Mouse (Mus musculus): ENCODE data around the gene Adamtsl3. TPM values are rescaled to one million over a fixed set of nuclear protein-coding genes. Genes with fewer than 3 reads are reported as not detected.
"Not testable (repeated sequence)": the region's sequence is repeated elsewhere in the genome, so short reads cannot be mapped to it uniquely, and the experiment has no call there.

Adamtsl3 gene
- polyA plus RNA-seq, 1 experiment from 2014 or later: 1.8 TPM

DNA sequence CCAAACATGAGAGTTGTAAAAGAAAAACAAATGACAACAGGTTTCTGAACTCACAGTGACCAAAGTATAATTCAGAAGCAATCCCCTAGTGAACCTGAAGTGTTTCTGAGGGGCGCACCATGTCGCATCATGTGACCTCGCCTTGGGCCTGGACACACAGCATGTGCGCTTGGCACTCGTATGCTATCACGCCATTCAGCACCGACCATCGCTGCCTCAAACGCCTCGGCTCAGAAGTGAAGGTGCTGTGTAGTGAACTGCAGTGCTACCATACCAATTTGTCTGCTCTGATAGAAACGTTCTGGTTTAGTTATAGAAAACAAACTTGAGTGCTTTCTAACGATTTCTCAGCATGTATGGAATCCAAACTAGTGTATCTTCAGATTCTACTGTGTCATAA, 59.7 kb downstream of the Adamtsl3 start:
- no peak overlapping the region for H3K9ac ChIP-seq (replicated peaks)
- H3K27me3 ChIP-seq (replicated peaks): no peaks in the 10 kb centered on the region
- no peak overlapping the region for H3K27ac ChIP-seq (replicated peaks)
- H3K4me2 ChIP-seq: no peak overlapping the region
- H3K4me3 ChIP-seq (replicated peaks): no peak overlapping the region
- WGBS: 60% methylated on average over 12 of the region's 12 CpGs
- no peak for ATAC-seq (ENCODE audit: low FRiP score)
- no peaks in the 10 kb centered on the region for H3K9me3 ChIP-seq (replicated peaks)
- no peaks in the 10 kb centered on the region for H3K36me3 ChIP-seq
- H3K4me1 ChIP-seq: peaks cover 9% of the 10 kb centered on the region; the same call in 1 of the 2 replicates

DNA sequence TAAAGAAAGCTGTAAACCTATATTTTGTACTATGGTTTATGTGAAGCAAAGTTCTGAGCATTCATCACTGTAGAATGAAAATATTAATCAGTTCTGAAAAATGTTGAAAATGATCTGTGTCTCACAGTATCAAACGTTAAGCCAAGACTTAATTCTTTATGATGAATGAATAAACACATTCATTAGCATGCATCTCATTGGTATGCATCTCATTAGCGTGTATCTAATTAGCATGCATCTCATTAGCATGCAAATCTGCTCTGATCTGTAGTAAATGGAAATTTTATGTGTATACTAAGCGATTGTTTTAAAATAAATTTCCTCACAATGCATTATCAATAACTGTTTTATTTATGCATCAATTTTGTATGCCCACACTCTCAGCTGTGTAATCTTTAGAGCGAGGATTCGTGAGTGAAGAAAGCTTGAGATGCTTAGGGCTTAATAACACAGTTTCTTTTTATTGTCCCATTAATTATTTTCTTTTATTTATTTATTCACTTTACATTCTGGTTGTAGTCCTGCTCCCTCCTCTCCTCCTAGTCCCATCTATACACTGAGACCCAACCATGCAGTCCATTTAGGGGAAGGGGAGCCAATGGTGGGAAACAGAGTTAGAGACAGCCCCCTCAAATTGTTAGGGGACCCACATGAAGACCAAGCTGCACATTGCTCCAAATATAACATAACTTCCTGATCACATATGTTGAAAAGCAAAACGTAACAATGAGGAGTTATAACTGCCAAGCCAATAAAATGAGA, 60.4 kb downstream of the Adamtsl3 start:
- Histone ChIP-seq H3K4me3 (replicated peaks) (no peak overlapping the region), H3K27ac (replicated peaks) (no peak overlapping the region), H3K9ac (replicated peaks) (no peak overlapping the region), H3K4me2 (no peak overlapping the region), H3K4me1 (peaks cover 9% of the 10 kb centered on the region; the same call in 1 of the 2 replicates), H3K36me3 (no peaks in the 10 kb centered on the region), H3K27me3 (replicated peaks) (no peaks in the 10 kb centered on the region), H3K9me3 (replicated peaks) (no peaks in the 10 kb centered on the region)
- no peak; the same call in 1 of the 2 replicates for ATAC-seq (ENCODE audit: low FRiP score)
- 36% methylated on average over 6 of the region's 6 CpGs for WGBS

DNA sequence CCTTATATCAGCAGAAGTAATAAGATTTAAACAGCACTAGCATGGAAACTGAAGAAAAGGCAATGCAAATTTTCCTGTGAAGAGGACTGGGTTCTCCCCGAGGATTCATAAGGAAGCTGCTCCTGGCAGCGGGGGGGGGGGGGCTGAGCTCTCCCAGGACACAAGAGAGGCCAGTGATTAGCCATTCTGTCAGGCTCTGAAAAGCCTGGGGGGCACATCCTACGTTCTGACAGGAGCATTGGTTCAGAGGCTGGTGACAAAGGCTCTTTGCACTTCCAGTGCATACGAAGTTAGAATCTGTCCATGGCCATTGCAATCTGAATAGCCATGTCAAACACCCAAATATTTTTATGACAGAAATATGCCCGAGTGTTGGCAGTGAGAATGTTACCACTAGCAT, 61.4 kb downstream of the Adamtsl3 start:
- H3K9me3 ChIP-seq (replicated peaks): no peaks in the 10 kb centered on the region
- peaks cover 9% of the 10 kb centered on the region; the same call in 1 of the 2 replicates for H3K4me1 ChIP-seq
- no peak for ATAC-seq (ENCODE audit: low FRiP score)
- no peak overlapping the region for H3K27ac ChIP-seq (replicated peaks)
- WGBS: 19% methylated on average over 4 of the region's 5 CpGs
- no peaks in the 10 kb centered on the region for H3K27me3 ChIP-seq (replicated peaks)
- H3K4me3 ChIP-seq (replicated peaks): no peak overlapping the region
- H3K36me3 ChIP-seq: no peaks in the 10 kb centered on the region
- H3K9ac ChIP-seq (replicated peaks): no peak overlapping the region
- H3K4me2 ChIP-seq: no peak overlapping the region

DNA sequence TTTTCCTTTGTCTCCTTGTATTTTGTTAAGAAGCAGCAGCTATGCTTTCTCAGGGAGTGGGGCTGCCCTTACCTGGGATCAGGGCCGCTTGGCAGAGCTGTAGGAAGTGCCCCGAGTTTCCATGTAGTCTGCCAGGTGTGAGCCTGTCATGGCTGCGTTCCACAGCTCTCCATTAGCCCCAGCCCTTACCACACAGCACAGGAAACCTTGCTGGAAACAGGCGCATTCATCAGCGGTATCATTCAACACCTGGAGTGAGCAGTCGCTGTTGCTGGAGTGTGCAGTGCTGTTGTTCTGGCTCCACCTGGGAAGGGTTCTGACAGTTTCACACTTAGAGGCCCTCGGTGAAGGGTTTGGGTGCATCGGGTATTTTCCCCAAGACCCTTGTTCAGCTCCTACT, 62.1 kb downstream of the Adamtsl3 start:
- no peak for ATAC-seq (ENCODE audit: low FRiP score)
- Histone ChIP-seq H3K9ac (replicated peaks) (no peak overlapping the region), H3K4me1 (peaks cover 9% of the 10 kb centered on the region; the same call in 1 of the 2 replicates), H3K4me3 (replicated peaks) (no peak overlapping the region), H3K27me3 (replicated peaks) (no peaks in the 10 kb centered on the region), H3K27ac (replicated peaks) (no peak overlapping the region), H3K36me3 (no peaks in the 10 kb centered on the region), H3K9me3 (replicated peaks) (no peaks in the 10 kb centered on the region), H3K4me2 (no peak overlapping the region)
- 82% methylated on average over 8 of the region's 8 CpGs for WGBS

DNA sequence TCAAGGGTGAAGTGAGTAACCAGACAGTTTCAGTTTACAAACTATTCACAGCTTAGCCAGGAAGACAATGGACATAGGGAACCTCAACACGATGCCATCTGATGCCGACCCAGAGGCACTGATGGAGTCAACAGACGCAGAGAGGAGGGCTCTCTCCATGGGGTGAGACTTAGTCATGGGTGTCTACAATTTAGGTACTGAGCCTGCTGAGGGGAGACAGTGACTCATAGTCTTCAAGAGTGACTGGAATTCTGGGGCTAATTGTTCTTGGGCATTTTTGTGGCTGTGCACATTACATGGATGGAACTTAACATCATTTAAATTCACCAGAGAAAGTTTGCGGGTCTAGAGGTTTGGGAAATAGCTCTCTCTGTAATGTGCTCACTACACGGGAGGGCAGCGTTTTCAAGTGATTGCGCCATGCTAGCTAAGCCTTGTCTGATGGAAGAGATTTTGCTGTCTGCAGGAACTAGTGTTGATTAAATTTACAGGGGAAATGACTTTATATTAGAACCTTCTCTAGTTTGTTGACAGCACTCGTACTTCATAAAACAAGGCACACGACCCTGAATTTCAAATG, 70.1 kb downstream of the Adamtsl3 start:
- Histone ChIP-seq H3K4me1 (no peaks in the 10 kb centered on the region), H3K27ac (replicated peaks) (no peak overlapping the region), H3K27me3 (replicated peaks) (no peaks in the 10 kb centered on the region), H3K36me3 (no peaks in the 10 kb centered on the region), H3K4me3 (replicated peaks) (no peak overlapping the region), H3K9ac (replicated peaks) (no peak overlapping the region), H3K9me3 (replicated peaks) (no peaks in the 10 kb centered on the region), H3K4me2 (no peak overlapping the region)
- no peak for ATAC-seq (ENCODE audit: low FRiP score)
- 83% methylated on average over 9 of the region's 9 CpGs for WGBS

DNA sequence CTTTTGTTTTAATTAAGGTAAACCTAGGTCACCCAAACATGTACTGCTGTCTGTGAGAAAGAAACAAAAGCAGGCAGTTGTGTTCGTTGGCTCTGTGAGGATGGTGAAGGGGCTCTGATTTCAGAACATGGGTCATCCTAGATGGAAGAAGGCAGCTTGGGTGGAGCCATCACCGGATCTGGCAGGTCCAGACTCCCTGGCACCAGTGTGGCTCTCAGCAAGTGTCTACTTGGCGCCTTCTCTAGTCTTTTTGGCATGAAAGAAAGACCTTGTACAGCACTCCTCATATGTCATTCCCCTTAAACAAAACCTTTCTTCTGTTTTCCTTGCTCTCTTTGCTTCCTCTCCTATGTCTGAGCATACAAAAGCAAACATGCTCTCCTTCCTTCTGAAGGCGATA, 75.5 kb downstream of the Adamtsl3 start:
- H3K36me3 ChIP-seq: no peaks in the 10 kb centered on the region
- no peak overlapping the region for H3K27ac ChIP-seq (replicated peaks)
- H3K9ac ChIP-seq (replicated peaks): no peak overlapping the region
- no peaks in the 10 kb centered on the region for H3K9me3 ChIP-seq (replicated peaks)
- no peak for ATAC-seq (ENCODE audit: low FRiP score)
- H3K27me3 ChIP-seq (replicated peaks): no peaks in the 10 kb centered on the region
- H3K4me2 ChIP-seq: no peak overlapping the region
- WGBS: 80% methylated on average over 4 of the region's 4 CpGs
- no peaks in the 10 kb centered on the region for H3K4me1 ChIP-seq
- no peak overlapping the region for H3K4me3 ChIP-seq (replicated peaks)

DNA sequence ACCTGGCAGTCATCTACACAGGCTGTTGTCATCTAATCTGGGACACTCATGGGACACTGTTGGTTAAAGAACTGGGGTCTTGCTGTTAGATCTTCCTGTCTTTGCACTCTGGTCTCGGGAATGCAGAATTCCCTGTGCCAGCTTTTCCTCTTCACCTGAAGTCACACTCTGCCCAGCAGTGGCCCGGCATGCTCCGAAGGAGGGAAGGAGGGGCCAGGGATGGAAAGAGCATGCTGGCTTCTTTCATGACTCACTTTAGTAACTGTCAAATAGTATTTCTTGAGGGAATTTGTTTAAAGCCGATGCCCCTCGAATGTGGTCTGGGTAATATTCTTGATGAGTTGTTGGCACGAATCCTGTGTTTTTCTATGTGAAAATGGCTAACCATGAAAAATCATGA, 81.2 kb downstream of the Adamtsl3 start:
- Histone ChIP-seq H3K4me1 (no peaks in the 10 kb centered on the region), H3K9ac (replicated peaks) (no peak overlapping the region), H3K4me2 (no peak overlapping the region), H3K27ac (replicated peaks) (no peak overlapping the region), H3K4me3 (replicated peaks) (no peak overlapping the region), H3K36me3 (no peaks in the 10 kb centered on the region), H3K27me3 (replicated peaks) (no peaks in the 10 kb centered on the region), H3K9me3 (replicated peaks) (no peaks in the 10 kb centered on the region)
- 89% methylated on average over 6 of the region's 6 CpGs for WGBS
- no peak for ATAC-seq (ENCODE audit: low FRiP score)

DNA sequence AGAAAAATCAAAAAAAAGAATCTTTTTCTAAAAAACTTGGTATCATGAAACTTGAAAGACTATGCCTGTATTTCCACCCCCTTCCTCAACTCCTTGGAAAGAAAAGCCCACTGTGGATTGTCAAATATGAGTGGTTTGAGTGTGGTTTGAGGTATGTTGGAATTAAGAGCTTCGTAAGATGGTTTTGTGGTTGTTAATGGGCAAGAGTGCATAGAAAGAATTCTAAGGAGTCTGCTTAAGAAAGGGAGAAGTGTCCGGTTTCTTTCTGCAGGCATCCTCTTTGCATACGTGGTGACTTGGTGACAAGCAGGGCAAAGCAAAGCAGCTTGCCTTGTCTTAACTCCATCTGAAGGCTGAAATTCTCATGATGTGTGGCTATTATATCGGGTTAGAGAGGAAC, 81.6 kb downstream of the Adamtsl3 start:
- ATAC-seq (ENCODE audit: low FRiP score): no peak
- Histone ChIP-seq H3K4me3 (replicated peaks) (no peak overlapping the region), H3K27me3 (replicated peaks) (no peaks in the 10 kb centered on the region), H3K9ac (replicated peaks) (no peak overlapping the region), H3K9me3 (replicated peaks) (no peaks in the 10 kb centered on the region), H3K4me1 (peaks cover 3% of the 10 kb centered on the region; the same call in 1 of the 2 replicates), H3K27ac (replicated peaks) (no peak overlapping the region), H3K4me2 (no peak overlapping the region), H3K36me3 (no peaks in the 10 kb centered on the region)
- WGBS: 85% methylated on average over 4 of the region's 4 CpGs

DNA sequence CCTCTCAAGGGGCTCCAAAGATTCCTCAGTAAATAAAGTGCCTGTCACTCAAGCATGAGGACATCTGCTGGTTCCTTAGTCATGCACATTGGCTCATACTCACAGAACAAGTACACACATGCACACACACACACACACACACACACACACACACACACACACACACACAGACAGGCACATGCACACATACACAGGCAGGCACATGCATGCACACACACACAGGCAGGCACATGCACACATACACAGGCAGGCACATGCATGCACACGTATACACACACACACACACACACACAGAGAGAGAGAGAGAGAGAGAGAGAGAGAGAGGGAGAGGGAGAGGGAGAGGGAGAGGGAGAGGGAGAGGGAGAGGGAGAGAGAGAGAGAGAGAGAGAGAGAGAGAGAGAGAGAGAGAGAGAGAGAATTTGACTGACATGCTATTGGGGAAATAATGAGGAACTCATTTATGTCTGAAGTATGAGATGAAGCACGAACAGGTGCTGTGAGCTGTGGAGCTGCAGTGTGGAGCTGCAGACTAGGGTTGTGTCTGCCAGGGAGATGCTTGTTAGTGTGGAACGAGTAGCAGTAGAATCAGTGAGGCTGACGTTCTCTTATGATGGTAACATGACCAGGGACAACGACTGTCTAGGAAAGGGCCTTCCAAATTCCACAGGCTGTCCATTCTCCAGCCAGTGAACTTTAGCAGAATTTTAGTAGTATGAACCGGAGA, 85.0 kb downstream of the Adamtsl3 start:
- H3K4me2 ChIP-seq; H3K4me3 ChIP-seq (replicated peaks); H3K36me3 ChIP-seq; H3K27ac ChIP-seq (replicated peaks); H3K9ac ChIP-seq (replicated peaks); H3K27me3 ChIP-seq (replicated peaks); H3K4me1 ChIP-seq; ATAC-seq (ENCODE audit: low FRiP score); H3K9me3 ChIP-seq (replicated peaks): not testable (repeated sequence)
- WGBS: 73% methylated on average over 5 of the region's 6 CpGs

DNA sequence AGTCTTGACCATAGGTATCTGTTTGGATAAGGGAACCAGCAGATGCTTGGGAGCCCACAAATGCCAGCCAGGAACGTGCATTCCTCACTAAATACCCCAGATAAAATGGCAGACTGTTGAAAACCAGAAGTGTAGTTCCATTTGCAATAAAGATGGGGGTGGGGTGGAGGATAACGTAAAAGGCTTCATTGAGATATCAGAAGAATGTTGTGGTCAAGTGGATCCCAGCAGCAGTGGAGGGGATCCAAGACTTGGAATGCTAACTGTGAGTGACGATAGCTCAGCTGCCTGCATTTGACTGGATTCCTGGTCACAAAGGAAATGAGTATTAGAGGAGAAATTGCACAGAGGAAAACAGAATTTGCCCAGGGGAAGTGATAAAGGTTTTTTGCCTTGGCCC, 87.1 kb downstream of the Adamtsl3 start:
- Histone ChIP-seq H3K4me3 (replicated peaks) (no peak overlapping the region), H3K36me3 (no peaks in the 10 kb centered on the region), H3K9me3 (replicated peaks) (no peaks in the 10 kb centered on the region), H3K9ac (replicated peaks) (no peak overlapping the region), H3K27ac (replicated peaks) (no peak overlapping the region), H3K4me1 (peaks cover 4% of the 10 kb centered on the region; the same call in 1 of the 2 replicates), H3K27me3 (replicated peaks) (no peaks in the 10 kb centered on the region), H3K4me2 (no peak overlapping the region)
- ATAC-seq (ENCODE audit: low FRiP score): no peak
- 76% methylated on average over 3 of the region's 3 CpGs for WGBS

DNA sequence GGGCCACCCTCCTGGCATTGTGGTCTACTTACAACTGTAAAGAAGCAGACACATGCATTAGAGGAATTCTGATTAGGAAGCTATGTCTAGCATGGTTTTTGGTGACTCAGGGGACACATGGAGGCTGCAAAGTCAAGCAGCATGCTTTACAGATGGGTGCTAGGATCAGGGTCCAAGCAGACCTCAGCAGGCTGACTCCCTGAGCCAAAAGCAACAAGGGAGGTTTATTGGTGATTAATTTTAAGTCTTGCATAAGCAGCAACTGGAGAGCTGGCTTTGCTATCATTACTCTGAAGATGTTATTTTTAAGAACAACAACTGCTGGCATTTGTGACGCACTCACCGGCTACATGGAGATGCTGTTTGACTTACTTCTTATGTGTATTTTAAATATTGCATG, 88.1 kb downstream of the Adamtsl3 start:
- no peak overlapping the region for H3K27ac ChIP-seq (replicated peaks)
- H3K36me3 ChIP-seq: no peaks in the 10 kb centered on the region
- WGBS: 85% methylated on average over 2 of the region's 2 CpGs

DNA sequence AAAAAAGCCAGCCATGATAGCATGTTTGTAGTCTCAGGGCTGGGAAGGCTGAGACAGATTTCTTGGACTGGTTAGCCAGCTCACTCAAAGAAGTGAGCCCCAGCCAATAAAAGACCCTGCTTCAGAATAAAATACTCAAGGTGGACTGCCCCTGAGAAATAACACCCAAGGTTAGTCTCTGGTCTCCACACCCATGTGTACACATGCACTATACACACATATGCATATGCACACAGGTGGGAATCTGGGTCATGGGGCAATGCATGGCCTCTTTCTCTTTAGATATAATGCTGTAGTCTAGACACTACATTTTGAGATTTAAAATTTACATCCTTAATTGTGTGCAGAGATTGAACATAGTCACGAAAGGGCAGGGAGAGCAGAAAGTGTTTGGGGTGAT, 88.8 kb downstream of the Adamtsl3 start:
- H3K36me3 ChIP-seq: no peaks in the 10 kb centered on the region
- ATAC-seq (ENCODE audit: low FRiP score): no peak
- H3K4me2 ChIP-seq: no peak overlapping the region
- no peak overlapping the region for H3K4me3 ChIP-seq (replicated peaks)
- H3K4me1 ChIP-seq: peaks cover 4% of the 10 kb centered on the region; the same call in 1 of the 2 replicates
- 84% methylated on average over 1 of the region's 1 CpGs for WGBS
- no peaks in the 10 kb centered on the region for H3K27me3 ChIP-seq (replicated peaks)
- no peak overlapping the region for H3K27ac ChIP-seq (replicated peaks)
- H3K9me3 ChIP-seq (replicated peaks): no peaks in the 10 kb centered on the region
- H3K9ac ChIP-seq (replicated peaks): no peak overlapping the region

More for the DNA sequence above, 88.1 kb downstream of the Adamtsl3 start:
- no peak for ATAC-seq (ENCODE audit: low FRiP score)
- H3K4me2 ChIP-seq: no peak overlapping the region
- H3K4me1 ChIP-seq: peaks cover 4% of the 10 kb centered on the region; the same call in 1 of the 2 replicates
- no peaks in the 10 kb centered on the region for H3K9me3 ChIP-seq (replicated peaks)
- no peaks in the 10 kb centered on the region for H3K27me3 ChIP-seq (replicated peaks)
- no peak overlapping the region for H3K4me3 ChIP-seq (replicated peaks)
- H3K9ac ChIP-seq (replicated peaks): no peak overlapping the region
